Comparison of ENCODE assay signal across 8 mouse cellular contexts in genomic region chr6:90604533-90605297, GRCm38 (mm10). TPM values are rescaled to one million over a fixed set of nuclear protein-coding genes. Genes with fewer than 3 reads are reported as not detected.
DNase-seq lines count a peak whose midpoint lies in the region; ATAC-seq and TF ChIP-seq lines count a peak whose summit lies in the region.

Gene Slc41a3 (plus strand): TSS chr6:90604725.

- peak within 1 kb of the TSS; percentile 83 for H3K4me2 ChIP-seq in kidney, embryonic 16.5 days (replicated peaks; ENCODE audit: low read depth, low read length)
- H3K4me2 ChIP-seq in myocyte (ENCODE audit: low read depth) = peak within 1 kb of the TSS; percentile 95

- 0 out of 2 replicates have a peak, but pooled peaks have one; percentile 37 for TF ChIP-seq POLR2A in bone marrow macrophage, adult 2 months (IDR thresholded peaks at IDR 0.05; ENCODE audit: borderline replicate concordance, low read depth, low read length)
- peak; percentile 74 for TF ChIP-seq POLR2A in embryonic fibroblast, embryonic 13.5 days (IDR thresholded peaks at IDR 0.05; ENCODE audit: low read depth, low read length)
- TF ChIP-seq POLR2A in liver, adult 2 months (IDR thresholded peaks at IDR 0.05; ENCODE audit: extremely low read depth, insufficient read depth, low read length) = peak; percentile 47; the same call in 1 of the 2 replicates
- peak; percentile 81 for TF ChIP-seq POLR2A in myocyte (IDR thresholded peaks at IDR 0.05; ENCODE audit: insufficient read length, low read depth)

- H3K36me3 ChIP-seq in heart, embryonic 10.5 days = no peaks in the 10 kb centered on the region
- H3K36me3 ChIP-seq in kidney, embryonic 16.5 days (ENCODE audit: insufficient read depth, low read length) = no peaks in the 10 kb centered on the region
- H3K36me3 ChIP-seq in liver, adult 2 months (ENCODE audit: control insufficient read depth, insufficient read depth, low read length) = no peaks in the 10 kb centered on the region
- H3K36me3 ChIP-seq in myocyte (ENCODE audit: control insufficient read depth, insufficient read depth) = no peaks in the 10 kb centered on the region
- no peaks in the 10 kb centered on the region for H3K36me3 ChIP-seq in splenic B cell, adult 2 months (ENCODE audit: control insufficient read depth, insufficient read depth, low read length, poor library complexity, severe bottlenecking)

- H3K79me2 ChIP-seq in liver, adult 2 months (ENCODE audit: control insufficient read depth, insufficient read depth, low read length) = no peaks in the 10 kb centered on the region
- no peaks in the 10 kb centered on the region for H3K79me2 ChIP-seq in myocyte (ENCODE audit: control insufficient read depth, insufficient read depth)

- no peaks in the 10 kb centered on the region for H3K9me3 ChIP-seq in heart, embryonic 10.5 days
- H3K9me3 ChIP-seq in kidney, embryonic 16.5 days (ENCODE audit: low read length) = no peaks in the 10 kb centered on the region

- H3K27ac ChIP-seq in bone marrow macrophage, adult 2 months (ENCODE audit: insufficient read depth, low read depth, low read length) = peak within 1 kb of the TSS; percentile 85
- H3K27ac ChIP-seq in embryonic fibroblast, embryonic 13.5 days (ENCODE audit: insufficient read depth, low read length) = peak within 1 kb of the TSS; percentile 32; the same call in 1 of the 2 replicates
- peak within 1 kb of the TSS; percentile 89 for H3K27ac ChIP-seq in heart, embryonic 10.5 days
- H3K27ac ChIP-seq in kidney, embryonic 16.5 days (ENCODE audit: low read length) = peak within 1 kb of the TSS; percentile 70; the same call in 1 of the 2 replicates
- peak within 1 kb of the TSS; percentile 80 for H3K27ac ChIP-seq in liver, adult 2 months (replicated peaks; ENCODE audit: insufficient read depth, low read depth, low read length)

- H3K4me3 ChIP-seq in bone marrow macrophage, adult 2 months (ENCODE audit: insufficient read depth, low read length) = peak within 1 kb of the TSS; percentile 69
- peak within 1 kb of the TSS; percentile 56 for H3K4me3 ChIP-seq in embryonic fibroblast, embryonic 13.5 days (ENCODE audit: insufficient read depth, low read length)
- peak within 1 kb of the TSS; percentile 77 for H3K4me3 ChIP-seq in heart, embryonic 10.5 days
- H3K4me3 ChIP-seq in kidney, embryonic 16.5 days (ENCODE audit: low read length) = peak within 1 kb of the TSS; percentile 66
- H3K4me3 ChIP-seq in liver, adult 2 months (ENCODE audit: insufficient read depth, low read depth, low read length) = peak within 1 kb of the TSS; percentile 74
- H3K4me3 ChIP-seq in myocyte = peak within 1 kb of the TSS; percentile 33

- H3K9ac ChIP-seq in kidney, embryonic 16.5 days (replicated peaks; ENCODE audit: low read length) = peak within 1 kb of the TSS; percentile 78
- H3K9ac ChIP-seq in liver, adult 2 months (ENCODE audit: low read depth, low read length) = peak within 1 kb of the TSS; percentile 80

- H3ac ChIP-seq in myocyte (ENCODE audit: control insufficient read depth, insufficient read length) = peak within 1 kb of the TSS; percentile 16

- no peak for TF ChIP-seq CTCF in bone marrow macrophage, adult 2 months (IDR thresholded peaks at IDR 0.05; ENCODE audit: low read depth, low read length)
- TF ChIP-seq CTCF in embryonic fibroblast, embryonic 13.5 days (IDR thresholded peaks at IDR 0.05; ENCODE audit: borderline replicate concordance, insufficient read depth, low read length) = no peak
- TF ChIP-seq CTCF in liver, adult 2 months (IDR thresholded peaks at IDR 0.05; ENCODE audit: low read depth, low read length) = no peak

- whole genome bisulfite sequencing in heart, embryonic 10.5 days = 1% methylated on average over 49 of the region's 49 CpGs
- 1% methylated on average over 49 of the region's 49 CpGs for WGBS in kidney, embryonic 16.5 days
- 2% methylated on average over 49 of the region's 49 CpGs for WGBS in liver, adult 2 months

- peaks cover 26% of the 10 kb centered on the region for H3K27me3 ChIP-seq in heart, embryonic 10.5 days (ENCODE audit: insufficient read depth, poor library complexity, severe bottlenecking)
- no peaks in the 10 kb centered on the region for H3K27me3 ChIP-seq in kidney, embryonic 16.5 days (ENCODE audit: insufficient read depth, low read length)
- no peaks in the 10 kb centered on the region for H3K27me3 ChIP-seq in liver, adult 2 months (ENCODE audit: control insufficient read depth, insufficient read depth, low read length)
- H3K27me3 ChIP-seq in myocyte (ENCODE audit: control insufficient read depth, insufficient read depth, insufficient read length) = peaks cover 20% of the 10 kb centered on the region
- H3K27me3 ChIP-seq in splenic B cell, adult 2 months (ENCODE audit: control insufficient read depth, insufficient read depth, low read length, poor library complexity, severe bottlenecking) = no peaks in the 10 kb centered on the region

- DNase-seq in A20 (ENCODE audit: low read depth, low spot score) = peak; percentile 91
- peak; percentile 96 for DNase-seq in heart, embryonic 10.5 days (ENCODE audit: low spot score)
- DNase-seq in liver, adult 2 months (ENCODE audit: extremely low read depth, low read depth, low spot score) = peak; percentile 72
- peak; percentile 86 for DNase-seq in splenic B cell, adult 2 months (ENCODE audit: low read depth, low spot score)

- peaks cover 8% of the 10 kb centered on the region for H3K4me1 ChIP-seq in bone marrow macrophage, adult 2 months (ENCODE audit: control insufficient read depth, insufficient read depth, low read length)
- H3K4me1 ChIP-seq in embryonic fibroblast, embryonic 13.5 days (ENCODE audit: control insufficient read depth, insufficient read depth, low read length) = no peaks in the 10 kb centered on the region
- H3K4me1 ChIP-seq in heart, embryonic 10.5 days = peaks cover 52% of the 10 kb centered on the region
- peaks cover 14% of the 10 kb centered on the region for H3K4me1 ChIP-seq in kidney, embryonic 16.5 days (ENCODE audit: insufficient read depth, low read length)
- peaks cover 21% of the 10 kb centered on the region for H3K4me1 ChIP-seq in liver, adult 2 months (ENCODE audit: control insufficient read depth, insufficient read depth, low read length)

- peak; percentile 96 for ATAC-seq in kidney, embryonic 16.5 days (ENCODE audit: low FRiP score, low TSS enrichment)

TF ChIP-seq in myocyte, 11 proteins besides CTCF, POLR2A, EP300 and RAD21:
- TF ChIP-seq REST (IDR thresholded peaks at IDR 0.05; ENCODE audit: insufficient read depth, insufficient read length) = no peak
- TF ChIP-seq E2F4 (IDR thresholded peaks at IDR 0.05; ENCODE audit: insufficient read depth) = no peak
- TF ChIP-seq CEBPB (IDR thresholded peaks at IDR 0.05; ENCODE audit: insufficient read depth, poor library complexity, severe bottlenecking) = no peak
- no peak for TF ChIP-seq TCF3 (IDR thresholded peaks at IDR 0.05; ENCODE audit: insufficient read length, low read depth)
- no peak for TF ChIP-seq MYOD1 (IDR thresholded peaks at IDR 0.05; ENCODE audit: control insufficient read depth in 1 of 3, insufficient read length in 2 of 3, low read depth in 2 of 3)
- peak in 1 of 3 experiments; percentile 42 for TF ChIP-seq MYOG (IDR thresholded peaks at IDR 0.05; ENCODE audit: control insufficient read depth in 1 of 3, insufficient read depth in 1 of 3, insufficient read length in 2 of 3, low read depth in 2 of 3)
- no peak for TF ChIP-seq USF1 (IDR thresholded peaks at IDR 0.05; ENCODE audit: low read depth)
- TF ChIP-seq TCF12 (IDR thresholded peaks at IDR 0.05; ENCODE audit: insufficient read depth, poor library complexity, severe bottlenecking) = no peak
- TF ChIP-seq SRF (IDR thresholded peaks at IDR 0.05; ENCODE audit: control insufficient read depth, insufficient read length, low read depth) = no peak
- no peak for TF ChIP-seq MAX (IDR thresholded peaks at IDR 0.05; ENCODE audit: low read depth)
- peak; percentile 26 for TF ChIP-seq POLR2AphosphoS2 (IDR thresholded peaks at IDR 0.05; ENCODE audit: insufficient read length, low read depth)

RNA-seq across cellular contexts. Expression of gene Slc41a3, which starts in this region (rescaled TPM):
- 13.4 and 14.7 TPM in 2 replicates for polyA plus RNA-seq in bone marrow macrophage, adult 2 months (2012; ENCODE audit: insufficient read depth, insufficient read length, missing spikeins)
- 7.0 and 8.7 TPM in 2 replicates for polyA plus RNA-seq in embryonic fibroblast, embryonic 13.5 days (2011; ENCODE audit: insufficient read length, low read depth, missing spikeins)
- polyA plus RNA-seq in heart, embryonic 10.5 days (2016; fragmentation: Nextera tagmentation; extraction: Ambion mirVana) = 8.2 and 9.4 TPM in 2 replicates
- 6.7 and 7.2 TPM in 2 replicates for polyA plus RNA-seq in kidney, embryonic 16.5 days (2015; fragmentation: Nextera tagmentation; extraction: Ambion mirVana)
- 1.1 and 1.5 TPM in 2 replicates for total RNA-seq in liver, adult 2 months (2014; rRNA removed)
- 1.0 and 1.5 TPM in 2 replicates for polyA plus RNA-seq in liver, adult 2 months (2012; rRNA removed)
- polyA plus RNA-seq in myocyte (2012; fragmentation: generic; extraction: Trizol) = 2.5 TPM

Comparison
In these comparisons a context has a peak if more than half of its experiments do, and no peak if none do; other contexts are left out.
1. Peak in every context shown above with its lines: DNase-seq, ATAC-seq, H3K4me3 ChIP-seq and H3K27ac ChIP-seq.
2. H3K27ac ChIP-seq: peak in every context shown above with its lines; median percentile 89 in heart, embryonic 10.5 days; 85 in bone marrow macrophage, adult 2 months; 80 in liver, adult 2 months; 70 in kidney, embryonic 16.5 days; 32 in embryonic fibroblast, embryonic 13.5 days.